Mouse (Mus musculus) C2C12 (cell line): ENCODE measurements around the gene Bspry. TPM values are rescaled to one million over a fixed set of nuclear protein-coding genes. Genes with fewer than 3 reads are reported as not detected.

ENCODE experiments used
- H3K27me3 ChIP-seq: one replicate; pipeline ENCODE4 v1.6.1; 2011; ENCODE audit not compliant: control insufficient read depth, insufficient read depth, insufficient read length
- H3K36me3 ChIP-seq: one replicate; pipeline ENCODE4 v1.6.1; 2011; ENCODE audit not compliant: control insufficient read depth, insufficient read depth
- H3K4me3 ChIP-seq: one replicate; pipeline ENCODE4 v1.5.1; 2011; ENCODE audit warnings: mild to moderate bottlenecking, control low read depth; ENCODE audit not compliant: poor library complexity, insufficient read depth, severe bottlenecking
- H3K79me2 ChIP-seq: one replicate; pipeline ENCODE4 v1.6.1; 2011; ENCODE audit not compliant: control insufficient read depth, insufficient read depth
- H3K79me3 ChIP-seq: one replicate; pipeline ENCODE4 v1.6.1; 2011; ENCODE audit warnings: low read depth, control low read depth
- H3ac ChIP-seq: one replicate; pipeline ENCODE3; 2011; ENCODE audit warnings: low read depth; ENCODE audit not compliant: control insufficient read depth, insufficient read length
- CEBPB ChIP-seq: IDR thresholded peaks from one replicate; pipeline ENCODE4 v1.6.1; 2011; ENCODE audit warnings: low read depth, mild to moderate bottlenecking, control low read depth, moderate library complexity
- CTCF ChIP-seq: IDR thresholded peaks from one replicate; pipeline ENCODE4 v1.5.1; 2011; ENCODE audit not compliant: control insufficient read depth, insufficient read depth, insufficient read length
- FOSL1 ChIP-seq: IDR thresholded peaks from one replicate; pipeline ENCODE4 v1.8.0; 2011; ENCODE audit warnings: mild to moderate bottlenecking, low read length; ENCODE audit not compliant: poor library complexity, insufficient read depth, severe bottlenecking
- MAX ChIP-seq: IDR thresholded peaks from one replicate; pipeline ENCODE4 v1.6.1; 2011; ENCODE audit warnings: mild to moderate bottlenecking, control low read depth
- MYOD1 ChIP-seq: IDR thresholded peaks from one replicate; pipeline ENCODE4 v1.6.1; 2011; ENCODE audit warnings: low read depth; ENCODE audit not compliant: control insufficient read depth, insufficient read length
- MYOG ChIP-seq: IDR thresholded peaks from one replicate; pipeline ENCODE4 v1.6.1; 2011; ENCODE audit not compliant: control insufficient read depth, insufficient read length; ENCODE audit errors: extremely low read depth
- USF1 ChIP-seq: IDR thresholded peaks from one replicate; pipeline ENCODE4 v1.6.1; 2011; ENCODE audit warnings: low read depth, mild to moderate bottlenecking, control low read depth, moderate library complexity
- polyA plus RNA-seq: library from polyadenylated mRNA; unstranded; fragments of >200 nt; fragmentation: generic; extraction: Trizol; gene quantifications from one replicate; pipeline ENCODE4 v1.2.1, GENCODE M21; 2012; ENCODE audit warnings: missing spikeins

Gene Bspry
- polyA plus RNA-seq, 1 experiment = 0.25 TPM

GRCm38 (mm10) chr4:62437871-62438270 is 42.0 kb upstream of the Bspry start:
- H3K27me3 ChIP-seq = no peaks in the 10 kb centered on the region
- no peak for TF ChIP-seq USF1
- TF ChIP-seq FOSL1 = no peak
- no peak for TF ChIP-seq MAX
- no peak for TF ChIP-seq CEBPB
- TF ChIP-seq MYOD1 = no peak
- TF ChIP-seq MYOG = no peak
- TF ChIP-seq CTCF = no peak
- H3K79me2 ChIP-seq = no peaks in the 10 kb centered on the region
- H3K79me3 ChIP-seq = no peaks in the 10 kb centered on the region
- no peaks in the 10 kb centered on the region for H3K36me3 ChIP-seq
- H3K4me3 ChIP-seq = no peak overlapping the region
- no peak overlapping the region for H3ac ChIP-seq

DNA sequence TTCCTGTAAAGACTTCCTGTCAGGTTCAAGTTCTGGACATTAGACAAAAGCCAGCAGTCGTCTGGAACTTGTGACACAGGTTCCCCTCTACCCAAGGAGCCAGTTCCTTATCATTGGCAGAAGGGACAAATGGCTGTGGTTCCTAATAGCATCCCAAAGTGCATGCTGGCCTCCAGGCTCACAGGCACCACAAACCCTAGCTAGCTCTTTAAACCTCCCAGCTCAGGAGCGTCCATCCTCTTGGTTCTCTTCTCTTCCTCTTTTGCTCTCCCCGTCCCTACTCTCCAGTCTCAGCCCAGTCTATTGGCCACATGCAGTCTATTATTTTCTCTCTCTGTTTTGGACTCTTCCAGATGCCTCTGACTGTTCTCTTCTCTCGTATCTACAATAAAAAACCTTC is 40.1 kb upstream of the Bspry start:
- Histone ChIP-seq H3K79me3 (no peaks in the 10 kb centered on the region), H3K4me3 (no peak overlapping the region), H3K79me2 (no peaks in the 10 kb centered on the region), H3ac (no peak overlapping the region), H3K36me3 (no peaks in the 10 kb centered on the region), H3K27me3 (no peaks in the 10 kb centered on the region)
- no peak for TF ChIP-seq CTCF
- TF ChIP-seq USF1 = no peak
- no peak for TF ChIP-seq MYOG
- no peak for TF ChIP-seq MAX
- TF ChIP-seq MYOD1 = no peak
- TF ChIP-seq CEBPB = no peak
- no peak for TF ChIP-seq FOSL1

GRCm38 (mm10) chr4:62440544-62440943 is 39.3 kb upstream of the Bspry start:
- H3K27me3 ChIP-seq = no peaks in the 10 kb centered on the region

GRCm38 (mm10) chr4:62440986-62441385 is 38.9 kb upstream of the Bspry start:
- Histone ChIP-seq H3K4me3 (no peak overlapping the region), H3K79me3 (no peaks in the 10 kb centered on the region), H3K79me2 (no peaks in the 10 kb centered on the region), H3K36me3 (no peaks in the 10 kb centered on the region), H3K27me3 (no peaks in the 10 kb centered on the region), H3ac (no peak overlapping the region)
- TF ChIP-seq FOSL1 = no peak
- TF ChIP-seq MYOG = no peak
- TF ChIP-seq CEBPB = no peak
- no peak for TF ChIP-seq MYOD1
- TF ChIP-seq MAX = no peak
- TF ChIP-seq USF1 = no peak
- TF ChIP-seq CTCF = no peak

More at GRCm38 (mm10) chr4:62440544-62440943, 39.3 kb upstream of the Bspry start:
- Histone ChIP-seq H3ac (no peak overlapping the region), H3K79me3 (no peaks in the 10 kb centered on the region), H3K36me3 (no peaks in the 10 kb centered on the region), H3K79me2 (no peaks in the 10 kb centered on the region), H3K4me3 (no peak overlapping the region)
- no peak for TF ChIP-seq MYOD1
- no peak for TF ChIP-seq CTCF
- TF ChIP-seq USF1 = no peak
- no peak for TF ChIP-seq CEBPB
- no peak for TF ChIP-seq MYOG
- no peak for TF ChIP-seq FOSL1
- TF ChIP-seq MAX = no peak

- Histone ChIP-seq H3K36me3 (no peaks in the 10 kb centered on the region), H3K4me3 (no peak overlapping the region), H3K79me3 (no peaks in the 10 kb centered on the region), H3K27me3 (no peaks in the 10 kb centered on the region), H3ac (no peak overlapping the region), H3K79me2 (no peaks in the 10 kb centered on the region)
- TF ChIP-seq FOSL1 = no peak
- TF ChIP-seq CTCF = peak; percentile 11
- no peak for TF ChIP-seq MAX
- TF ChIP-seq MYOG = no peak
These were observed 24.9 kb upstream of the Bspry start for GRCm38 (mm10) chr4:62454995-62455394.

DNA sequence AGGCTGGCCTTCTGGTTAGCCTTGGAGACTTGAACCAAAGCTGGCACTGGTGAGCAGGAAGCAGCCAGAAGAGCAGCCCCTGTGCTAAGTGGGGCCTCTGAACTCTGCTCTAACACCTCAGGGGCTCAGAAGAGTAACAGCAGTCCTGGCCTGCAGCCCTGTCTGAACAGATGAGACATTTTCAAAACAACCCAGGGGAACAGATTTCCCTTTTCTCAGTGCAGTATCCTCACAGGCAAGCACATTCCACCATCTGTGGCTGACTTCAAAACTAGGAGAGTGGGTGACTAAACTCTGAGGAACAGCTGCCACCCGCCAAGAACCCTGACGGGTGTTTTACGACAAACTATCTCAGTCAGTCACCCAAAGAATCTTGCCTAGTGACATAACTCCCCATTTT is 20.8 kb upstream of the Bspry start:
- H3K4me3 ChIP-seq = no peak overlapping the region
- no peaks in the 10 kb centered on the region for H3K27me3 ChIP-seq
- no peak overlapping the region for H3ac ChIP-seq
- H3K79me3 ChIP-seq = no peaks in the 10 kb centered on the region
- H3K79me2 ChIP-seq = no peaks in the 10 kb centered on the region
- TF ChIP-seq CTCF = no peak
- TF ChIP-seq MYOD1 = peak; percentile 74
- TF ChIP-seq FOSL1 = no peak
- TF ChIP-seq MAX = no peak
- TF ChIP-seq USF1 = no peak
- no peaks in the 10 kb centered on the region for H3K36me3 ChIP-seq
